Mouse (Mus musculus): ENCODE data around the gene Ltbp1. TPM values are rescaled to one million over a fixed set of nuclear protein-coding genes. Genes with fewer than 3 reads are reported as not detected.

Ltbp1 gene
- polyA plus RNA-seq, 1 experiment from 2014 or later: 29.8 TPM

DNA sequence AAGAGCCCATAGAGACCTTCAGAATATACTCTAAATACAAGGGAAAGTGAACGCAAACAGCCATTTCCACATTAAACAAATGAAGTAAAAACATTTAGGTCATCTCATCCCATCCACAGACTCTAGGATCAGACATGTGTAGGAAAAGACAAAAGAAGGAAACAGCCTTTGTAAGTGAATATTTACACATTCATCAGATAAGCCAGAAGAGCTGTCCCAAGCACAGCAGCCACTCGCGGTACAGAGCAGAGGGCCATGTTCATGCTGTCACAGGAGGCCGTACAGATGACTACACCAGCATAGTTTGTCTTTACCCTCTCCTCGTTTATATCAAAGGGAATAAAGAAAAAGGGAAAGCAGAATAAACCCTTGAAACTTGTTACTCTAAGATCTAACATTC lies 350.1 kb downstream of the Ltbp1 start:
- ATAC-seq (replicated peaks; ENCODE audit: low FRiP score, low TSS enrichment, low read depth): no peak
- Histone ChIP-seq H3K9me3 (ENCODE audit: control insufficient read depth, low read length) (no peaks in the 10 kb centered on the region), H3K4me1 (replicated peaks; ENCODE audit: control insufficient read depth, insufficient read depth, low read length) (no peaks in the 10 kb centered on the region), H3K4me3 (ENCODE audit: low read depth, low read length) (no peak overlapping the region), H3K9ac (ENCODE audit: low read length) (no peak overlapping the region), H3K4me2 (ENCODE audit: low read length) (no peak overlapping the region), H3K36me3 (ENCODE audit: control insufficient read depth, insufficient read depth, low read length) (peaks cover 7% of the 10 kb centered on the region), H3K27ac (ENCODE audit: low read depth) (no peak overlapping the region), H3K27me3 (replicated peaks; ENCODE audit: control insufficient read depth, insufficient read depth, low read length) (no peaks in the 10 kb centered on the region)
- DNase-seq (ENCODE audit: low spot score): no peak
- WGBS: 53% methylated on average over 5 of the region's 5 CpGs

DNA sequence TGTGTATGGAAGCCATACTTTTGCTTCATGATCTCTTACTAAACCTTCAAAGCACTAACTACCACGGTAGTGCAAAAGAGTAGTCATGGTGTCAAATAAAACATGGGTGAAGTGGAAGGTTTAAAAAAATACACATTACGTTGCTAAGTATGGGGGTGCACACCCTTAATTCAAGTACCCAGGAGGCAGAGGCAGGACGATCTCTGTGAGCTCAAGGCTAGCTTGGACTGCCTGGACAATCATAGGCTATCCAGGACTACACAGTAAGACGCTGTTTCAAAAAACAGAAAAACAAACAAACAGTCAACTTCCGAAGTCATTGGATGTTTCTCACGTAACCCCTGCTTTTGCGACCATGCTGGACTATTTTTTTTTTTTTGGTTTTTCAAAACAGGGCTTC lies 354.7 kb downstream of the Ltbp1 start:
- 97% methylated on average over 7 of the region's 7 CpGs for WGBS
- H3K4me3 ChIP-seq (ENCODE audit: low read depth, low read length): no peak overlapping the region
- ATAC-seq (replicated peaks; ENCODE audit: low FRiP score, low TSS enrichment, low read depth): no peak
- no peaks in the 10 kb centered on the region for H3K4me1 ChIP-seq (replicated peaks; ENCODE audit: control insufficient read depth, insufficient read depth, low read length)
- H3K27ac ChIP-seq (ENCODE audit: low read depth): no peak overlapping the region
- peaks cover 27% of the 10 kb centered on the region for H3K36me3 ChIP-seq (ENCODE audit: control insufficient read depth, insufficient read depth, low read length)
- no peaks in the 10 kb centered on the region for H3K9me3 ChIP-seq (ENCODE audit: control insufficient read depth, low read length)
- no peak overlapping the region for H3K4me2 ChIP-seq (ENCODE audit: low read length)
- H3K27me3 ChIP-seq (replicated peaks; ENCODE audit: control insufficient read depth, insufficient read depth, low read length): no peaks in the 10 kb centered on the region
- no peak for DNase-seq (ENCODE audit: low spot score)
- no peak overlapping the region for H3K9ac ChIP-seq (ENCODE audit: low read length)

DNA sequence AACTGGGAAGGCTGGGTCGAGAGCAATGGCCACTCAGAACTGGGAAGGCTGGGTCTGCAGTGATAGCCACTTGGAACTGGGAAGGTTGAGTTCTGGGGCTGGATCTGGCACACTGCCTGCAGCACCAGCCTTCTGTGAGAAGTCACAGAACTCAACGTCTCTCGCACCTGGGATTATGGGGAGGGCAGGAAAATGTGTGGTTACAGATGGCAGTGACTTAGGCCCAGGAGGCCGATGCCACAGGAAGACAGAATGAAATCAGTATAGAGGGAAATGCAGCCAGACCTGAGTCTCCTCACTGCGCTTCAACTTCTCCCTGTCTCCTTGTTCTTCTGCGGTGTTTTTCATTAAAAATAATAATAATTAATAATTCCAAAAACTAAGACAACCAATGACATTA lies 361.0 kb downstream of the Ltbp1 start:
- Histone ChIP-seq H3K4me3 (ENCODE audit: low read depth, low read length) (no peak overlapping the region), H3K9ac (ENCODE audit: low read length) (no peak overlapping the region), H3K27ac (ENCODE audit: low read depth) (no peak overlapping the region), H3K4me1 (replicated peaks; ENCODE audit: control insufficient read depth, insufficient read depth, low read length) (no peaks in the 10 kb centered on the region), H3K36me3 (ENCODE audit: control insufficient read depth, insufficient read depth, low read length) (peaks cover 35% of the 10 kb centered on the region), H3K4me2 (ENCODE audit: low read length) (no peak overlapping the region), H3K9me3 (ENCODE audit: control insufficient read depth, low read length) (no peaks in the 10 kb centered on the region), H3K27me3 (replicated peaks; ENCODE audit: control insufficient read depth, insufficient read depth, low read length) (no peaks in the 10 kb centered on the region)
- WGBS: 94% methylated on average over 6 of the region's 6 CpGs
- no peak for DNase-seq (ENCODE audit: low spot score)
- ATAC-seq (replicated peaks; ENCODE audit: low FRiP score, low TSS enrichment, low read depth): no peak

DNA sequence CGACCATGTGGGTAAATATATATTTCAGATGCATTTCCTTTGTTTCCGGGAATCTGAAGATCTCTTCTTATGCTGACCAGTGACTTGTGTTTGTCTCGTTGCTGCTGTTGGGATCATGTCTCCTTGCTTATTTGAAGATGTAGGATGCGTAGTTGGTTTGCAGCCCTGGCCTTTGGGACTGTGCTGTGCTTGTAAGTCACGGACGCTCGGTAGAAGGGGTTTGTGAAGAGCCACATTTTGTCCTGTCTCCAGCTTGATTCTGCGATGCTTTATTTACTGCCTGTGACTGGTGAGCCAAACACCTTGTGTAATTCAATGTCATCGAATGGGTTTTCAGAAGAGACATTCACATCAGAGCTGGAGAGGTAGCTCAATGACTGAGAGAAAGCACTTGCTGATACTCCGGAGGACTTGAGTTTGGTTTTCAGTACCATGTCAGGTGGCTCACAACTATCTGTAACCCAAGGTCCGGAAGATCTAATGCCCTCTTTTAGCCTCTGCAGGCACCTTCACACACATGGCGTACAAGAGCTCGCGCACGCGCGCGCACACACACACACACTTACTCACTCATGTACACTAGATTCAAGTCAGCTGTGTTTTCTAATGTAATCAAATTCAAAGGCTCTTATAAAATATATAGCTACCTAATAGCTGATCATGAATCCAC lies 362.3 kb downstream of the Ltbp1 start:
- Histone ChIP-seq H3K9ac (ENCODE audit: low read length) (no peak overlapping the region), H3K27me3 (replicated peaks; ENCODE audit: control insufficient read depth, insufficient read depth, low read length) (no peaks in the 10 kb centered on the region), H3K4me2 (ENCODE audit: low read length) (no peak overlapping the region), H3K9me3 (ENCODE audit: control insufficient read depth, low read length) (no peaks in the 10 kb centered on the region), H3K4me1 (replicated peaks; ENCODE audit: control insufficient read depth, insufficient read depth, low read length) (no peaks in the 10 kb centered on the region), H3K4me3 (ENCODE audit: low read depth, low read length) (no peak overlapping the region), H3K36me3 (ENCODE audit: control insufficient read depth, insufficient read depth, low read length) (peaks cover 35% of the 10 kb centered on the region), H3K27ac (ENCODE audit: low read depth) (no peak overlapping the region)
- ATAC-seq (replicated peaks; ENCODE audit: low FRiP score, low TSS enrichment, low read depth): no peak
- DNase-seq (ENCODE audit: low spot score): no peak
- 95% methylated on average over 18 of the region's 18 CpGs for WGBS

DNA sequence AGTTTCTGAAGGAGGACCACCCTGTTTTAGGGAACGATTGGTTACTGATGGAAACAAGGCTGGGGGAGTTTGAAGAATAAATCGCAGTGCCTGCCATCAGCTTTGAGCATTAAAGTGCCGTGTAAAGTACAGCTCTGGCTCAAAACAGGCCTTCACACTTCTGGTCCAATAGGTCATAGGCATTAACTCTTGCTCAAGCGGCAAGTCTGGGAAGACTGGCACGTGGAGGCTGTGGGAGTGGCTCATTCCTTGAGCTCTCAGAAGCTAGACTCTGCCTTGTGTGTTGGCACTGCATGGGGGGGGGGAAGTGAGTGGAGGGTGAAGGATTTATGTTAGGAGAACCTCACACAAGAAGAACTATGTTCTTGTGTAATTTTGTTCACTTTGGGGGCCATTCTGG lies 363.2 kb downstream of the Ltbp1 start:
- Histone ChIP-seq H3K4me3 (ENCODE audit: low read depth, low read length) (no peak overlapping the region), H3K4me1 (replicated peaks; ENCODE audit: control insufficient read depth, insufficient read depth, low read length) (no peaks in the 10 kb centered on the region), H3K4me2 (ENCODE audit: low read length) (no peak overlapping the region), H3K9me3 (ENCODE audit: control insufficient read depth, low read length) (no peaks in the 10 kb centered on the region), H3K9ac (ENCODE audit: low read length) (no peak overlapping the region), H3K27me3 (replicated peaks; ENCODE audit: control insufficient read depth, insufficient read depth, low read length) (no peaks in the 10 kb centered on the region), H3K36me3 (ENCODE audit: control insufficient read depth, insufficient read depth, low read length) (peaks cover 30% of the 10 kb centered on the region), H3K27ac (ENCODE audit: low read depth) (no peak overlapping the region)
- DNase-seq (ENCODE audit: low spot score): no peak
- no peak for ATAC-seq (replicated peaks; ENCODE audit: low FRiP score, low TSS enrichment, low read depth)
- WGBS: 63% methylated on average over 5 of the region's 5 CpGs

DNA sequence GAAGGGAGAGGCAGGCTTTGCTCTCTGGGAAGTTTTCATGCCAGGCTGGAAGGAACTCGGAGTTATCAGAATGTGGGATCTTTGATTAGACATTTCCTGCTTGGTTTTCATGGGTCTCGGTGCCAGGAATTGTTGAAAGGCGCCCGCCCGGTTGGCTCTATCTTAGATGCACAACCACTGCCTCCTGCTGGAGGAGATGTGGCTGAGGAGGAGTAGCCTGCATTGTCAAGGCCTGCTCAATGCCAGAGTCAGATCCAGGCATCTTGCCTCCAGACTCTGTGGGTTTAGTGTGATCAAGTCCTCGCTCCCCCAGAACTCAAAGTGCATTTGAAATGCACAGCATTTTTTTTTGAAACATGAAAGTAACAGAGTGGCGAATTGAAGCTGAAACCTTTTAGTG lies 364.0 kb downstream of the Ltbp1 start:
- no peak overlapping the region for H3K27ac ChIP-seq (ENCODE audit: low read depth)
- H3K9me3 ChIP-seq (ENCODE audit: control insufficient read depth, low read length): no peaks in the 10 kb centered on the region
- ATAC-seq (replicated peaks; ENCODE audit: low FRiP score, low TSS enrichment, low read depth): no peak
- no peaks in the 10 kb centered on the region for H3K27me3 ChIP-seq (replicated peaks; ENCODE audit: control insufficient read depth, insufficient read depth, low read length)
- DNase-seq (ENCODE audit: low spot score): no peak
- no peak overlapping the region for H3K9ac ChIP-seq (ENCODE audit: low read length)
- H3K4me1 ChIP-seq (replicated peaks; ENCODE audit: control insufficient read depth, insufficient read depth, low read length): no peaks in the 10 kb centered on the region
- H3K4me3 ChIP-seq (ENCODE audit: low read depth, low read length): no peak overlapping the region
- no peak overlapping the region for H3K4me2 ChIP-seq (ENCODE audit: low read length)
- peaks cover 23% of the 10 kb centered on the region for H3K36me3 ChIP-seq (ENCODE audit: control insufficient read depth, insufficient read depth, low read length)
- WGBS: 68% methylated on average over 7 of the region's 7 CpGs

DNA sequence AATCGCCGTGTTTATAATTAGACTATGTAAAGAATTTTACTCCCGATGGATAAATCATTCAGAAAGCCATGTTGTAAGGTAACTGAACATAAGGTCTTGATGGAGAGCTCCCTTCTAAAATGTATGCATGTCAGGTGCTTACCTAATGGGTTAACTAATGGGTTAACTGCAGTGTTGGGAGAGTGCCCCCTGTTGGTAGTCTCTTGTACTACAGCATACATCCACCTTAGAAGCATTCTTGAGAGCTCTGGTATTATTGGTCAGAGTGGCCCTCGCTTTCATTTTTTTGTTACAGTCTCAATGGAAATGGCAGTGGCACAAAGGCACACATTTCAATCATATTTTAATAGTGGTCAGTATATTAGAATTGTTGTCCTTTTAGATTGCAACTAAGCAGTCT lies 364.8 kb downstream of the Ltbp1 start:
- ATAC-seq (replicated peaks; ENCODE audit: low FRiP score, low TSS enrichment, low read depth) (no peak), DNase-seq (ENCODE audit: low spot score) (no peak)
- Histone ChIP-seq H3K4me2 (ENCODE audit: low read length) (no peak overlapping the region), H3K9ac (ENCODE audit: low read length) (no peak overlapping the region), H3K27ac (ENCODE audit: low read depth) (no peak overlapping the region), H3K27me3 (replicated peaks; ENCODE audit: control insufficient read depth, insufficient read depth, low read length) (no peaks in the 10 kb centered on the region), H3K9me3 (ENCODE audit: control insufficient read depth, low read length) (no peaks in the 10 kb centered on the region), H3K4me3 (ENCODE audit: low read depth, low read length) (no peak overlapping the region), H3K36me3 (ENCODE audit: control insufficient read depth, insufficient read depth, low read length) (peaks cover 16% of the 10 kb centered on the region), H3K4me1 (replicated peaks; ENCODE audit: control insufficient read depth, insufficient read depth, low read length) (no peaks in the 10 kb centered on the region)
- 86% methylated on average over 4 of the region's 4 CpGs for WGBS

DNA sequence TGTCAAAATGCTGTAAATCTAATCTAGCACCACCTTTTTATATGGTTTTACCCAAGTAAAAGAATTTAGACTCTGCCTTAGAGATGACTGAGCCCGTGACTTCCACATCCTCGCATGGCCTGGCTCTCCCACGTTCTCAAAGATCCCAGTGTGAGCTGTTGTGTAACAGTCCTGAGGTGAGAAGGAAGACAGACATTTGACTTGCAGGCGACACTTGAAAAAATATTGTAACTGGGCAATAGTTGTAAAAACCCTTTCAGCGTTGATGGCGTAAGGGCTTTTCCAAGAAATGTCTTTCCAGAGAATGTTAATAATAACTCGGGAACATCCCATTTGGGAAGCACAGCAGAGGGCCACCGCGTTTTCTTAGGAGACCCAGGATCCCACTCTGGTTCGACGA lies 366.3 kb downstream of the Ltbp1 start:
- H3K4me2 ChIP-seq (ENCODE audit: low read length): no peak overlapping the region
- no peak overlapping the region for H3K4me3 ChIP-seq (ENCODE audit: low read depth, low read length)
- DNase-seq (ENCODE audit: low spot score) (no peak), ATAC-seq (replicated peaks; ENCODE audit: low FRiP score, low TSS enrichment, low read depth) (no peak)
- H3K27ac ChIP-seq (ENCODE audit: low read depth): no peak overlapping the region
- 90% methylated on average over 11 of the region's 11 CpGs for WGBS
- no peak overlapping the region for H3K9ac ChIP-seq (ENCODE audit: low read length)
- peaks cover 11% of the 10 kb centered on the region for H3K36me3 ChIP-seq (ENCODE audit: control insufficient read depth, insufficient read depth, low read length)
- H3K4me1 ChIP-seq (replicated peaks; ENCODE audit: control insufficient read depth, insufficient read depth, low read length): no peaks in the 10 kb centered on the region
- no peaks in the 10 kb centered on the region for H3K27me3 ChIP-seq (replicated peaks; ENCODE audit: control insufficient read depth, insufficient read depth, low read length)
- no peaks in the 10 kb centered on the region for H3K9me3 ChIP-seq (ENCODE audit: control insufficient read depth, low read length)

DNA sequence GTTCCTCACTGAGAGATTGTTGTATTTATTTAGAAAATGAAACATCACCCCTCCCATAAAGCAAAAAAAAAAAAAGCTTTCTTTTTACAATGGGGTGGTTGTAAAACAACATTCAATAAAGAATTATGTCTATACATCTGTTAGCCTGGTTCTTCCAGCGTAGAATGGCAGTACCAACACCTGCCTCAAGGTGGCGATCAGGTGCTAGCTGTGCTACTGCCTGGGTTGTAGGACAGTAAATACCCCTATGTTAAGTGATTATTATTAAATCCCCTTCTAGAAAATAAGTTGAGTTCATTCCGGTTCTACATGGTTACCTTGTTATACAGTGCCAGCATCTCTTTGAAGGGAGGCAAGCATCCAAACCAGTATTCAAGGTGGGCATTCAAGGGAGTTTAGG lies 367.0 kb downstream of the Ltbp1 start:
- 57% methylated on average over 3 of the region's 3 CpGs for WGBS
- H3K4me2 ChIP-seq (ENCODE audit: low read length): no peak overlapping the region
- H3K4me1 ChIP-seq (replicated peaks; ENCODE audit: control insufficient read depth, insufficient read depth, low read length): no peaks in the 10 kb centered on the region
- ATAC-seq (replicated peaks; ENCODE audit: low FRiP score, low TSS enrichment, low read depth) (no peak), DNase-seq (ENCODE audit: low spot score) (peak; percentile 78)
- no peak overlapping the region for H3K4me3 ChIP-seq (ENCODE audit: low read depth, low read length)
- H3K36me3 ChIP-seq (ENCODE audit: control insufficient read depth, insufficient read depth, low read length): peaks cover 5% of the 10 kb centered on the region
- no peak overlapping the region for H3K9ac ChIP-seq (ENCODE audit: low read length)
- no peak overlapping the region for H3K27ac ChIP-seq (ENCODE audit: low read depth)
- no peaks in the 10 kb centered on the region for H3K27me3 ChIP-seq (replicated peaks; ENCODE audit: control insufficient read depth, insufficient read depth, low read length)
- no peaks in the 10 kb centered on the region for H3K9me3 ChIP-seq (ENCODE audit: control insufficient read depth, low read length)

Data from intestine, embryonic 14.5 days (tissue).